Mouse (Mus musculus) megakaryocyte, adult 5-6 weeks (primary cell): ENCODE measurements around the gene Zbtb4. TPM values are rescaled to one million over a fixed set of nuclear protein-coding genes. Genes with fewer than 3 reads are reported as not detected.

Source experiments
- total RNA-seq, 2 experiments: library from RNA; stranded (forward) in 1 of 2; stranded (reverse) in 1 of 2; fragments of 153-499, 151-499 nt in 1 of 2; fragments of 221-1000, 200-1000 nt in 1 of 2; gene quantifications; 2 replicates each; pipeline versions ENCODE4 v1.2.3 to v1.2.4; 2015 to 2017

The Zbtb4 gene
- total RNA-seq, 2 experiments from 2014 or later, result 1.4 to 2.6 TPM

Other genes starting within 250 kb of the Zbtb4 start
Only the 30 nearest of the 44 such genes appear.
- not detected in 2 replicates for gene Shbg, start 148.0 kb upstream of the Zbtb4 start, total RNA-seq (2015)
- not detected in 2 replicates for gene Shbg, start 148.0 kb upstream of the Zbtb4 start, total RNA-seq (2017)
- not detected in 2 replicates for gene Sat2, start 143.9 kb upstream of the Zbtb4 start, total RNA-seq (2015)
- gene Sat2, start 143.9 kb upstream of the Zbtb4 start, total RNA-seq (2017), result not detected in 2 replicates
- gene Fxr2, start 132.9 kb upstream of the Zbtb4 start, total RNA-seq (2015), result 25.3 and 29.0 TPM in 2 replicates
- gene Fxr2, start 132.9 kb upstream of the Zbtb4 start, total RNA-seq (2017), result 33.3 and 36.5 TPM in 2 replicates
- not detected in 2 replicates for gene Sox15, start 110.6 kb upstream of the Zbtb4 start, total RNA-seq (2015)
- 0.22 TPM in 1 of 2 replicates, not detected in the other for gene Sox15, start 110.6 kb upstream of the Zbtb4 start, total RNA-seq (2017)
- gene Mpdu1, start 103.3 kb upstream of the Zbtb4 start, total RNA-seq (2015), result 34.9 and 40.9 TPM in 2 replicates
- 55.7 and 56.5 TPM in 2 replicates for gene Mpdu1, start 103.3 kb upstream of the Zbtb4 start, total RNA-seq (2017)
- 302 and 304 TPM in 2 replicates for gene Cd68, start 99.8 kb upstream of the Zbtb4 start, total RNA-seq (2015)
- 195 and 219 TPM in 2 replicates for gene Cd68, start 99.8 kb upstream of the Zbtb4 start, total RNA-seq (2017)
- 457 and 494 TPM in 2 replicates for gene Eif4a1, start 93.5 kb upstream of the Zbtb4 start, total RNA-seq (2015)
- gene Eif4a1, start 93.5 kb upstream of the Zbtb4 start, total RNA-seq (2017), result 511 and 523 TPM in 2 replicates
- gene Senp3, start 83.8 kb upstream of the Zbtb4 start, total RNA-seq (2015), result 94.3 and 104 TPM in 2 replicates
- 68.9 and 80.8 TPM in 2 replicates for gene Senp3, start 83.8 kb upstream of the Zbtb4 start, total RNA-seq (2017)
- gene Tnfsf13, start 80.1 kb upstream of the Zbtb4 start, total RNA-seq (2015), result 37.7 and 47.2 TPM in 2 replicates
- gene Tnfsf13, start 80.1 kb upstream of the Zbtb4 start, total RNA-seq (2017), result 74.3 and 78.9 TPM in 2 replicates
- 25.5 and 25.9 TPM in 2 replicates for gene Tnfsf12, start 70.1 kb upstream of the Zbtb4 start, total RNA-seq (2015)
- gene Tnfsf12, start 70.1 kb upstream of the Zbtb4 start, total RNA-seq (2017), result 3.2 and 4.9 TPM in 2 replicates
- 11.6 and 13.6 TPM in 2 replicates for gene Tnfsfm13, start 69.8 kb upstream of the Zbtb4 start, total RNA-seq (2015)
- 8.5 and 12.2 TPM in 2 replicates for gene Tnfsfm13, start 69.8 kb upstream of the Zbtb4 start, total RNA-seq (2017)
- gene Polr2a, start 7.3 kb upstream of the Zbtb4 start, total RNA-seq (2015), result 116 and 118 TPM in 2 replicates
- gene Polr2a, start 7.3 kb upstream of the Zbtb4 start, total RNA-seq (2017), result 38.6 and 42.9 TPM in 2 replicates
- gene Slc35g3, start 3.9 kb upstream of the Zbtb4 start, total RNA-seq (2015), result not detected in 2 replicates
- not detected in 2 replicates for gene Slc35g3, start 3.9 kb upstream of the Zbtb4 start, total RNA-seq (2017)
- gene Chrnb1, start 30.0 kb downstream of the Zbtb4 start, total RNA-seq (2015), result 0.32 and 0.36 TPM in 2 replicates
- 0.16 TPM in 1 of 2 replicates, not detected in the other for gene Chrnb1, start 30.0 kb downstream of the Zbtb4 start, total RNA-seq (2017)
- gene Fgf11, start 35.9 kb downstream of the Zbtb4 start, total RNA-seq (2015), result 0.14 TPM in 1 of 2 replicates, not detected in the other
- gene Fgf11, start 35.9 kb downstream of the Zbtb4 start, total RNA-seq (2017), result not detected in 2 replicates
- not detected in 2 replicates for gene Tmem102, start 39.7 kb downstream of the Zbtb4 start, total RNA-seq (2015)
- not detected in 2 replicates for gene Tmem102, start 39.7 kb downstream of the Zbtb4 start, total RNA-seq (2017)
- gene Gm39566, start 49.4 kb downstream of the Zbtb4 start, total RNA-seq (2015), result not detected in 2 replicates
- not detected in 2 replicates for gene Gm39566, start 49.4 kb downstream of the Zbtb4 start, total RNA-seq (2017)
- not detected in 2 replicates for gene Spem2, start 52.6 kb downstream of the Zbtb4 start, total RNA-seq (2015)
- gene Spem2, start 52.6 kb downstream of the Zbtb4 start, total RNA-seq (2017), result not detected in 2 replicates
- not detected in 2 replicates for gene Spem1, start 56.3 kb downstream of the Zbtb4 start, total RNA-seq (2015)
- not detected in 2 replicates for gene Spem1, start 56.3 kb downstream of the Zbtb4 start, total RNA-seq (2017)
- 0.20 and 0.48 TPM in 2 replicates for gene Nlgn2, start 71.9 kb downstream of the Zbtb4 start, total RNA-seq (2015)
- gene Nlgn2, start 71.9 kb downstream of the Zbtb4 start, total RNA-seq (2017), result 0.16 and 0.88 TPM in 2 replicates
- gene Tmem256, start 72.6 kb downstream of the Zbtb4 start, total RNA-seq (2015), result 217 and 226 TPM in 2 replicates
- 117 and 158 TPM in 2 replicates for gene Tmem256, start 72.6 kb downstream of the Zbtb4 start, total RNA-seq (2017)
- gene Plscr3, start 80.5 kb downstream of the Zbtb4 start, total RNA-seq (2015), result 19.8 and 23.7 TPM in 2 replicates
- gene Plscr3, start 80.5 kb downstream of the Zbtb4 start, total RNA-seq (2017), result 10.8 and 18.1 TPM in 2 replicates
- not detected in 2 replicates for gene Tnk1, start 92.8 kb downstream of the Zbtb4 start, total RNA-seq (2015)
- 0.04 TPM in 1 of 2 replicates, not detected in the other for gene Tnk1, start 92.8 kb downstream of the Zbtb4 start, total RNA-seq (2017)
- gene Tmem95, start 112.1 kb downstream of the Zbtb4 start, total RNA-seq (2015), result not detected in 2 replicates
- gene Tmem95, start 112.1 kb downstream of the Zbtb4 start, total RNA-seq (2017), result not detected in 2 replicates
- gene Kctd11, start 115.5 kb downstream of the Zbtb4 start, total RNA-seq (2015), result 2.9 and 3.3 TPM in 2 replicates
- 3.0 and 3.3 TPM in 2 replicates for gene Kctd11, start 115.5 kb downstream of the Zbtb4 start, total RNA-seq (2017)
- 19.3 and 19.7 TPM in 2 replicates for gene Acap1, start 129.6 kb downstream of the Zbtb4 start, total RNA-seq (2015)
- gene Acap1, start 129.6 kb downstream of the Zbtb4 start, total RNA-seq (2017), result 44.4 and 53.5 TPM in 2 replicates
- 1.6 and 2.6 TPM in 2 replicates for gene 2810408A11Rik, start 135.1 kb downstream of the Zbtb4 start, total RNA-seq (2015)
- 1.5 and 1.8 TPM in 2 replicates for gene 2810408A11Rik, start 135.1 kb downstream of the Zbtb4 start, total RNA-seq (2017)
- gene Neurl4, start 135.2 kb downstream of the Zbtb4 start, total RNA-seq (2015), result 7.1 and 9.9 TPM in 2 replicates
- gene Neurl4, start 135.2 kb downstream of the Zbtb4 start, total RNA-seq (2017), result 11.9 and 18.9 TPM in 2 replicates
- gene Gps2, start 148.0 kb downstream of the Zbtb4 start, total RNA-seq (2015), result 140 and 156 TPM in 2 replicates
- 56.4 and 64.9 TPM in 2 replicates for gene Gps2, start 148.0 kb downstream of the Zbtb4 start, total RNA-seq (2017)
- gene Eif5a, start 156.0 kb downstream of the Zbtb4 start, total RNA-seq (2015), result 575 and 614 TPM in 2 replicates
- 561 and 596 TPM in 2 replicates for gene Eif5a, start 156.0 kb downstream of the Zbtb4 start, total RNA-seq (2017)